Mouse (Mus musculus): ENCODE results near the gene Ftcd. TPM values are rescaled to one million over a fixed set of nuclear protein-coding genes. Genes with fewer than 3 reads are reported as not detected.

Gene Ftcd
- polyA plus RNA-seq, 1 experiment = 4.0 TPM

DNA sequence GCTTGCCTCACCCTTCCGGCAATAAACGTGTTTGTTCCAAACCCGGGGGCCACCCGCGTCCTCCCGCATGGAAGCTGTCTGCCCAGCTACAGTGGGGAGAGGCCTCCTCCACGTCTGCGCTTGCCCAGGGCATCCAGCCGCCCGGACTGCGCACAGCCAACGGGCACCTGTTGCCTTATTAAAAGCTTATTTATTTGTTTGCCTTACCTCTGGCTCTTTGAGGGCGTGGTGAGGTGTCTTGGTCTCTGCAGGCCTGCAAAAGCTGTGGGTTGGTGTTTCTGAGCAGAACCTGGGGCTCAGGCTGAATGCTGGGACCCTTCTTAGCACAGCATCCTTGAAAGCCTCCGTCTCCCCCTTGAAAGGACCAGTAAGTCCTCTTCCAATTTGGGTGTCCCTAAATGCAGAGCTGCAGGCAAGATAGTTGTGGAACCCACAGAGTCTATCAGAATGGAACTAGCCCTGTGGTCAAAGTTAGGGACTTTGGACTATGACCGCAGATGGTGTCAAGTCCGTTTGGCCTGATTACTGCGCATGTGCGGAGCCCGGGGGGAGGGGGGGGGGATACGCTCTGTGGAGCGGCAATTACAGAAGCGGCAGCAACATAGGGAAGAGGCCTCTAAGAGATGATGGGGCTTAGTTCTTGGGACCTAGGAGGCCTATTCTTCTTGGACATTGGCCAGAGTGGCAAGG lies 5.3 kb upstream of the Ftcd start:
- H3K27me3 ChIP-seq (replicated peaks; ENCODE audit: control insufficient read depth, insufficient read depth, low read length) = no peaks in the 10 kb centered on the region
- peak overlapping the region; percentile 48 for H3K4me3 ChIP-seq (ENCODE audit: insufficient read depth, low read depth, low read length)
- TF ChIP-seq CTCF (conservative IDR thresholded peaks at IDR 0.05; ENCODE audit: insufficient read depth, insufficient read length, low read depth, low read length) (no peak), POLR2A (IDR thresholded peaks at IDR 0.05; ENCODE audit: low read depth, low read length) (no peak)
- peak overlapping the region; percentile 72 for H3K27ac ChIP-seq (ENCODE audit: insufficient read depth, low read depth, low read length)
- 64% methylated on average over 22 of the region's 22 CpGs for WGBS
- peaks cover 2% of the 10 kb centered on the region for H3K4me1 ChIP-seq (ENCODE audit: control insufficient read depth, insufficient read depth, low read length)
- DNase-seq = peak; percentile 80
- no peaks in the 10 kb centered on the region for H3K36me3 ChIP-seq (ENCODE audit: control insufficient read depth, insufficient read depth, low read length)

DNA sequence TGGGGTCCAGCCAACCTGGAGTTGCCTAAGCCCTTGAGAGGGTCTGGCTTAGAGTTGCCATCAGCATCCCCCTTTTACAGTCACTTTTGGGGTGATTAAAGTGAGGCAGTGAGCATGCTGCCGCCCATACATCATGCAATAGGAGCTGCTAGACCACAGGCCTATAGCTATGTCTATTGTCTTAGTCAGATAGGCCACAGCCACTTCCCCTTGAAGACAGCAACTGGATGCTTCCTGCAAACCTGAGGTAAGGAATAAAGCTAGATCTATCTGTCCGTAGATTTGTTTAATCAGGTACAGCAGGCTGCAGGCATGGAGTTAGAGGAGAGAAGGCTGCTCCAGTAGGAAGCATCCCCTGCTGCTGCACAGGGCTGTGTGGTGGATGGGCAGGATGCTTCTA lies 4.4 kb upstream of the Ftcd start:
- H3K4me1 ChIP-seq (ENCODE audit: control insufficient read depth, insufficient read depth, low read length) = peaks cover 4% of the 10 kb centered on the region
- TF ChIP-seq POLR2A (IDR thresholded peaks at IDR 0.05; ENCODE audit: low read depth, low read length) (no peak), CTCF (conservative IDR thresholded peaks at IDR 0.05; ENCODE audit: insufficient read depth, insufficient read length, low read depth, low read length) (no peak)
- no peaks in the 10 kb centered on the region for H3K27me3 ChIP-seq (replicated peaks; ENCODE audit: control insufficient read depth, insufficient read depth, low read length)
- no peak for DNase-seq
- no peaks in the 10 kb centered on the region for H3K36me3 ChIP-seq (ENCODE audit: control insufficient read depth, insufficient read depth, low read length)
- no peak overlapping the region for H3K4me3 ChIP-seq (ENCODE audit: insufficient read depth, low read depth, low read length)
- H3K27ac ChIP-seq (ENCODE audit: insufficient read depth, low read depth, low read length) = no peak overlapping the region
- WGBS = 80% methylated on average over 2 of the region's 2 CpGs

DNA sequence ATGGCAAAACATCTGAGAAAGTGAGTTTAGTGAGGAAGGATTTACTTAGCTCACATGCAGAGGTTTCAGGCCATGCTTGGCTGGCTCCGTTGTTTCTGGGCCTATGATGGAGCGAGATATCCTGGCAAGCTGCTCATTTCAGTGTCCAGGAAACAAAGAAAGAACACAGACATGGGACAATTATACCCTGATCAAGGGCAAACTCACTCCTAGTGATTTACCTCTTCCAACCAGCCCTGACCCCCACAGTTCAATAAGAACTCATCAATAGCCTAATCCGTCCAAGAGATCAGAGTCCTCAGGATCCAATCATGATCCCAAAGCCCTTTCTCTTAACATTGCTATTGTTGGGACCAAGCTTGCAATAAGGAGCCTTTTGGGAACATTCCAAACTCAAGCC lies 3.3 kb upstream of the Ftcd start:
- no peak for DNase-seq
- peaks cover 4% of the 10 kb centered on the region for H3K4me1 ChIP-seq (ENCODE audit: control insufficient read depth, insufficient read depth, low read length)
- 62% methylated on average over 3 of the region's 3 CpGs for WGBS
- H3K27me3 ChIP-seq (replicated peaks; ENCODE audit: control insufficient read depth, insufficient read depth, low read length) = no peaks in the 10 kb centered on the region
- no peak overlapping the region for H3K27ac ChIP-seq (ENCODE audit: insufficient read depth, low read depth, low read length)
- TF ChIP-seq CTCF (conservative IDR thresholded peaks at IDR 0.05; ENCODE audit: insufficient read depth, insufficient read length, low read depth, low read length) (no peak), POLR2A (IDR thresholded peaks at IDR 0.05; ENCODE audit: low read depth, low read length) (no peak)
- H3K36me3 ChIP-seq (ENCODE audit: control insufficient read depth, insufficient read depth, low read length) = no peaks in the 10 kb centered on the region
- H3K4me3 ChIP-seq (ENCODE audit: insufficient read depth, low read depth, low read length) = no peak overlapping the region

DNA sequence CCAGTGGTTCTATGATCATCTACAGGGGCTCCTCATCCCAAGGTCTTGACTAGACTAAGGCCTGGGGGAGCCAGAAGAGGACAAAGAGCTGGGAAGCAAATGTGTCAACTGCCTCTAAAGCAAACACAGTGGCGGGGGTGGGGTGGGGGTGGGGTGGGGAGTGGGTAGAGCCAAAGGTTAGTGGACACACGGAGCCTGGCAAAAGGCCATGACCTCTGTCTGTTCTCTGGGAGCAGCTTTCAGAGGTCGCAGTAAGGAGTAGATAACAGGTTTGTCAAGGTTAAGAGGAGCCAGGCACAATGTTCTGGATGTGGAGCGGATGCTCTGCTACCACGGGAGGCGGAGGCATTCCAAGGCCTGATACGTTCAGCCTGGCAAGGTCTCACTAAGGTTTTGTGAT lies 1.5 kb downstream of the Ftcd start:
- Histone ChIP-seq H3K27ac (ENCODE audit: insufficient read depth, low read depth, low read length) (no peak overlapping the region), H3K4me1 (ENCODE audit: control insufficient read depth, insufficient read depth, low read length) (peaks cover 4% of the 10 kb centered on the region), H3K4me3 (ENCODE audit: insufficient read depth, low read depth, low read length) (no peak overlapping the region), H3K27me3 (replicated peaks; ENCODE audit: control insufficient read depth, insufficient read depth, low read length) (no peaks in the 10 kb centered on the region), H3K36me3 (ENCODE audit: control insufficient read depth, insufficient read depth, low read length) (no peaks in the 10 kb centered on the region)
- no peak for TF ChIP-seq POLR2A (IDR thresholded peaks at IDR 0.05; ENCODE audit: low read depth, low read length)
- no peak for TF ChIP-seq CTCF (conservative IDR thresholded peaks at IDR 0.05; ENCODE audit: insufficient read depth, insufficient read length, low read depth, low read length)
- DNase-seq = peak; percentile 23
- whole genome bisulfite sequencing = 70% methylated on average over 7 of the region's 7 CpGs

DNA sequence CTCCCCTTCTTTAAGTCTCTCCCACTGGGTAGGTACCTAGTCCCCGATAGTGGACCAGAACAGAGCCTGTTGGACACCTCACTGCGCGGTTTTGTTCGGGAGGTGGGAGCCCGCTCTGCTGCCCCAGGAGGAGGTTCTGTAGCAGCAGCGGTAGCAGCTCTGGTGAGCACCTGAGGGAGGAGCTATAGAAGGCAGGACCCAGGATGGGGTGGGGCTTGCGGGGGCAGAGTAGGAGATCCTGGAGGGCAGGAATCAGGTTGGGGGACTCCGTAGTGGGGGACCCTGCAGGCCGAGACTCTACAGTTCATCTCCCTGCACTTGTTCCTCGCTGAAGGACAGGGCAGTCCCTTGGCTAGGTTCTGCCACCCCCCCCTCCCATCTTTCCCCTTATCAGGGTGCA lies 8.7 kb downstream of the Ftcd start:
- H3K36me3 ChIP-seq (ENCODE audit: control insufficient read depth, insufficient read depth, low read length) = no peaks in the 10 kb centered on the region
- WGBS = 24% methylated on average over 10 of the region's 10 CpGs
- no peaks in the 10 kb centered on the region for H3K27me3 ChIP-seq (replicated peaks; ENCODE audit: control insufficient read depth, insufficient read depth, low read length)
- H3K4me3 ChIP-seq (ENCODE audit: insufficient read depth, low read depth, low read length) = no peak overlapping the region
- no peaks in the 10 kb centered on the region for H3K4me1 ChIP-seq (ENCODE audit: control insufficient read depth, insufficient read depth, low read length)
- DNase-seq = no peak
- H3K27ac ChIP-seq (ENCODE audit: insufficient read depth, low read depth, low read length) = no peak overlapping the region
- no peak for TF ChIP-seq CTCF (conservative IDR thresholded peaks at IDR 0.05; ENCODE audit: insufficient read depth, insufficient read length, low read depth, low read length)
- TF ChIP-seq POLR2A (IDR thresholded peaks at IDR 0.05; ENCODE audit: low read depth, low read length) = no peak

DNA sequence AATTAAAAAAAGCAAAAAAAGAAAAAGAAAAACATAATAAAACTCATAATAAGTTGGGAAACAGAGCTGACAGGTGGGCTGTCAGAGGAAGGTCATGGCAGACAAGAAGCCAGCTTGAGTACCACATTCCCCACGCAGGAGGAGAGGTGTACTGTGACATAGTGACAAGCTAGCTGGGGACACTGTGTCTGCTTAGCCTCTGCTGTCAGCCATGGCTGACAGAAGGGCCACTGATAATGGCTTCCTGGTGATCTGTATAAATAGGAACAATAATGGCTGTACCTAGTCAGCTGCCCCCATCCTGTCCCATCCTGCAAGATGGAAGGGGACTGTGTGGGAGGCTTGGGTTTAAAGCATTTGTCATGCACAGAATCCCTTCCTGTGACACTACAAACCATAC lies 10.7 kb downstream of the Ftcd start:
- Histone ChIP-seq H3K27ac (ENCODE audit: insufficient read depth, low read depth, low read length) (no peak overlapping the region), H3K36me3 (ENCODE audit: control insufficient read depth, insufficient read depth, low read length) (no peaks in the 10 kb centered on the region), H3K27me3 (replicated peaks; ENCODE audit: control insufficient read depth, insufficient read depth, low read length) (no peaks in the 10 kb centered on the region), H3K4me3 (ENCODE audit: insufficient read depth, low read depth, low read length) (no peak overlapping the region), H3K4me1 (ENCODE audit: control insufficient read depth, insufficient read depth, low read length) (no peaks in the 10 kb centered on the region)
- no peak for TF ChIP-seq POLR2A (IDR thresholded peaks at IDR 0.05; ENCODE audit: low read depth, low read length)
- TF ChIP-seq CTCF (conservative IDR thresholded peaks at IDR 0.05; ENCODE audit: insufficient read depth, insufficient read length, low read depth, low read length) = no peak
- 41% methylated on average over 1 of the region's 1 CpGs for WGBS
- DNase-seq = no peak

DNA sequence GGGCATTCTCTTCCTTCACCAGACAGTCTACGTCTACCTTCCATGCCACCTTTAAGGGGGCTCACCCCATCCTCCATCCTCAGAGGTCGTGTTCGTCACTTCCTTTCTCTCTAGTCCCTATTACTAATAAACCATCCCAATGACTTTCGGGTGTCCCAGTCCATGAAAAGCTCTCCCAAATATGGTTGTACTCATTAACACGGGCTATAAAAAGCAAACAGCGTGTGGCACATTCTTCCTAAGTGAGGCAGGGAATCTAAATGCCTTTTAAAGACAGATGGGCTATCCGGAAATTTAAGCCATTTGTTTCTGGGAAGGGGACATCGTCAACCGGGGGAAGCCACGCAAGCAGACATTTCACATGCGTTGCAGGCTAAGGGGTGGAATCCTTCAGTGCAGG lies 14.7 kb downstream of the Ftcd start:
- WGBS = 26% methylated on average over 11 of the region's 11 CpGs
- H3K4me3 ChIP-seq (ENCODE audit: insufficient read depth, low read depth, low read length) = no peak overlapping the region
- no peak for TF ChIP-seq CTCF (conservative IDR thresholded peaks at IDR 0.05; ENCODE audit: insufficient read depth, insufficient read length, low read depth, low read length)
- no peak for TF ChIP-seq POLR2A (IDR thresholded peaks at IDR 0.05; ENCODE audit: low read depth, low read length)
- no peak for DNase-seq
- no peaks in the 10 kb centered on the region for H3K36me3 ChIP-seq (ENCODE audit: control insufficient read depth, insufficient read depth, low read length)
- H3K27ac ChIP-seq (ENCODE audit: insufficient read depth, low read depth, low read length) = no peak overlapping the region
- H3K27me3 ChIP-seq (replicated peaks; ENCODE audit: control insufficient read depth, insufficient read depth, low read length) = no peaks in the 10 kb centered on the region
- no peaks in the 10 kb centered on the region for H3K4me1 ChIP-seq (ENCODE audit: control insufficient read depth, insufficient read depth, low read length)

Measured in kidney, adult 2 months (tissue).